Mouse (Mus musculus): ENCODE data around the gene Rasip1.

The Rasip1 gene

GRCm38 (mm10) chr7:45624718-45625117 lies 2.6 kb upstream of the Rasip1 start:
- no peak for DNase-seq (ENCODE audit: low read depth, low spot score)

GRCm38 (mm10) chr7:45625481-45625880 lies 1.8 kb upstream of the Rasip1 start:
- no peak for DNase-seq (ENCODE audit: low read depth, low spot score)

- DNase-seq (ENCODE audit: low read depth, low spot score) = no peak
Measured at GRCm38 (mm10) chr7:45626571-45627076, 664 bp upstream of the Rasip1 start.

- peak; percentile 92 for DNase-seq (ENCODE audit: low read depth, low spot score)
Measured at GRCm38 (mm10) chr7:45628364-45629294, 1.3 kb downstream of the Rasip1 start.

GRCm38 (mm10) chr7:45630064-45630907 lies 3.0 kb downstream of the Rasip1 start:
- no peak for DNase-seq (ENCODE audit: low read depth, low spot score)

GRCm38 (mm10) chr7:45632499-45632898 lies 5.2 kb downstream of the Rasip1 start:
- DNase-seq (ENCODE audit: low read depth, low spot score) = no peak

GRCm38 (mm10) chr7:45634946-45635681 lies 7.8 kb downstream of the Rasip1 start:
- peak; percentile 41 for DNase-seq (ENCODE audit: low read depth, low spot score)

GRCm38 (mm10) chr7:45635711-45636688 lies 8.7 kb downstream of the Rasip1 start:
- no peak for DNase-seq (ENCODE audit: low read depth, low spot score)

- DNase-seq (ENCODE audit: low read depth, low spot score) = no peak
Measured at GRCm38 (mm10) chr7:45637710-45638109, 10.4 kb downstream of the Rasip1 start.

- DNase-seq (ENCODE audit: low read depth, low spot score) = no peak
Measured at GRCm38 (mm10) chr7:45638623-45639401, 11.5 kb downstream of the Rasip1 start.

GRCm38 (mm10) chr7:45639561-45640027 lies 12.3 kb downstream of the Rasip1 start, which contains the start of gene Mamstr:
Gene Mamstr, plus strand, starts transcription at chr7:45639977.
- DNase-seq (ENCODE audit: low read depth, low spot score) = no peak

GRCm38 (mm10) chr7:45640191-45640957 lies 13.1 kb downstream of the Rasip1 start:
- DNase-seq (ENCODE audit: low read depth, low spot score) = no peak

- DNase-seq (ENCODE audit: low read depth, low spot score) = no peak
Measured at GRCm38 (mm10) chr7:45641391-45642040, 14.2 kb downstream of the Rasip1 start.

- no peak for DNase-seq (ENCODE audit: low read depth, low spot score)
Measured at GRCm38 (mm10) chr7:45642083-45642482, 14.8 kb downstream of the Rasip1 start.

GRCm38 (mm10) chr7:45642503-45643255 lies 15.4 kb downstream of the Rasip1 start:
- DNase-seq (ENCODE audit: low read depth, low spot score) = no peak

- DNase-seq (ENCODE audit: low read depth, low spot score) = peak; percentile 95
Measured at GRCm38 (mm10) chr7:45643441-45644178, 16.3 kb downstream of the Rasip1 start.
